Mouse (Mus musculus): Measurements from ENCODE around the gene Rbbp9. TPM values are rescaled to one million over a fixed set of nuclear protein-coding genes. Genes with fewer than 3 reads are reported as not detected.
A peak's percentile ranks its signal among the peaks of the same experiment; 100 is the strongest.

Gene Rbbp9
- polyA plus RNA-seq, 1 experiment from 2014 or later: 29.2 TPM

DNA sequence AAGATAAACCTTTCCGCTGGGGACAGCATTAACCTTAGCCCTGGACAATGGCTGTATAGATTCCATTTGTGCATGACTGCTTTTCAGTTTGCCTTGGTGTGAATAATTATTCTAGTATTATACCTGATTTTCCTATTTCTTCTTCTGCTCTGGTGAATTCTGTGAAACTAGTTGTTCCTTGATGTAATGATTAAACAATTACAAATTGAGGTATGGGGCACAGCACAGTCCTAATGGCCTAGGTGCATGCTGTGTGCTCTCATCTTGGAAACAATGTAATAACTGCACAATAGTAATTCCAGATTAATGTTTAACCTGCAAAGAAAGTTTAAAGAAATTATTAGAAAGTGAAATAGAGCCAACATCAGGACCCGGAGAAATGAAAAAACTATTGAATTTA is 5.6 kb downstream of the Rbbp9 start:
- no peak overlapping the region for H3K9ac ChIP-seq (ENCODE audit: low read length)
- no peaks in the 10 kb centered on the region for H3K36me3 ChIP-seq (ENCODE audit: control insufficient read depth, insufficient read depth, low read length)
- 69% methylated on average over 2 of the region's 2 CpGs for WGBS
- H3K9me3 ChIP-seq (ENCODE audit: control insufficient read depth, low read length): no peaks in the 10 kb centered on the region
- H3K4me3 ChIP-seq (ENCODE audit: low read depth, low read length): no peak overlapping the region
- TF ChIP-seq CTCF (IDR thresholded peaks at IDR 0.05; ENCODE audit: low read depth): no peak
- TF ChIP-seq EP300 (optimal IDR thresholded peaks at IDR 0.05): no peak
- H3K27me3 ChIP-seq (ENCODE audit: control insufficient read depth, insufficient read depth, low read length): no peaks in the 10 kb centered on the region
- no peak for ATAC-seq (ENCODE audit: low FRiP score, low TSS enrichment)
- no peaks in the 10 kb centered on the region for H3K4me1 ChIP-seq (replicated peaks; ENCODE audit: control insufficient read depth, insufficient read depth)
- H3K27ac ChIP-seq (replicated peaks): no peak overlapping the region
- no peak for DNase-seq (ENCODE audit: low spot score)
- no peak overlapping the region for H3K4me2 ChIP-seq (replicated peaks; ENCODE audit: low read depth)

DNA sequence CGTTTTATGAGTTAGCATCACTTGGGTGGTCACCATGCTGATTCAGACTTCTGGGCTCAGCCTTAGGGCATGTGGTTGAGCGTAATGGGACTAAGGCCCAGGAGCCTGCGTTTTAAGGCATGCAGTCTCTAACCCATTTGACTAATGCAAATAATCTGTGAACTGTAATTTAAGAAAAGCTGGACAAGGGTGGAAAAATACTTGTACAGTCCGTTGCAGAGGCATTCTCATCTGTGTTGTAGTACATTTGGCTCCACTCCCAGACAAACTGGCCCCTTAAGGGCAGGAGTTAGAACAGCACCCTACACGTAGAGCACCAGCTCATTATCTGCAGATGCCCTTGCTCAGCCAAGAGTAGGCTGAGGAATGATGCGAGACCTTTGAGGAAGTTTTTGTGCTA is 6.0 kb downstream of the Rbbp9 start:
- Histone ChIP-seq H3K9ac (ENCODE audit: low read length) (no peak overlapping the region), H3K27ac (replicated peaks) (no peak overlapping the region), H3K36me3 (ENCODE audit: control insufficient read depth, insufficient read depth, low read length) (no peaks in the 10 kb centered on the region), H3K27me3 (ENCODE audit: control insufficient read depth, insufficient read depth, low read length) (no peaks in the 10 kb centered on the region), H3K4me2 (replicated peaks; ENCODE audit: low read depth) (no peak overlapping the region), H3K4me3 (ENCODE audit: low read depth, low read length) (no peak overlapping the region), H3K9me3 (ENCODE audit: control insufficient read depth, low read length) (no peaks in the 10 kb centered on the region), H3K4me1 (replicated peaks; ENCODE audit: control insufficient read depth, insufficient read depth) (no peaks in the 10 kb centered on the region)
- WGBS: 54% methylated on average over 6 of the region's 6 CpGs
- ATAC-seq (ENCODE audit: low FRiP score, low TSS enrichment) (peak; percentile 56; the same call in 1 of the 2 replicates), DNase-seq (ENCODE audit: low spot score) (no peak)
- TF ChIP-seq CTCF (IDR thresholded peaks at IDR 0.05; ENCODE audit: low read depth) (no peak), EP300 (optimal IDR thresholded peaks at IDR 0.05) (no peak)

GRCm38 (mm10) chr2:144543670-144544069 is 7.0 kb downstream of the Rbbp9 start:
- H3K4me2 ChIP-seq (replicated peaks; ENCODE audit: low read depth): no peak overlapping the region
- H3K27ac ChIP-seq (replicated peaks): no peak overlapping the region
- H3K9ac ChIP-seq (ENCODE audit: low read length): no peak overlapping the region
- H3K9me3 ChIP-seq (ENCODE audit: control insufficient read depth, low read length): no peaks in the 10 kb centered on the region
- WGBS: 92% methylated on average over 6 of the region's 6 CpGs
- H3K36me3 ChIP-seq (ENCODE audit: control insufficient read depth, insufficient read depth, low read length): no peaks in the 10 kb centered on the region; the same call in 1 of the 2 replicates
- no peak for TF ChIP-seq CTCF (IDR thresholded peaks at IDR 0.05; ENCODE audit: low read depth)
- TF ChIP-seq EP300 (optimal IDR thresholded peaks at IDR 0.05): no peak
- no peaks in the 10 kb centered on the region for H3K27me3 ChIP-seq (ENCODE audit: control insufficient read depth, insufficient read depth, low read length)
- H3K4me1 ChIP-seq (replicated peaks; ENCODE audit: control insufficient read depth, insufficient read depth): no peaks in the 10 kb centered on the region
- H3K4me3 ChIP-seq (ENCODE audit: low read depth, low read length): no peak overlapping the region
- DNase-seq (ENCODE audit: low spot score): no peak
- ATAC-seq (ENCODE audit: low FRiP score, low TSS enrichment): no peak

- no peak for TF ChIP-seq EP300 (optimal IDR thresholded peaks at IDR 0.05)
- peak; percentile 46 for TF ChIP-seq CTCF (IDR thresholded peaks at IDR 0.05; ENCODE audit: low read depth)
- Histone ChIP-seq H3K4me3 (ENCODE audit: low read depth, low read length) (no peak overlapping the region), H3K9ac (ENCODE audit: low read length) (no peak overlapping the region), H3K27ac (replicated peaks) (no peak overlapping the region), H3K27me3 (ENCODE audit: control insufficient read depth, insufficient read depth, low read length) (no peaks in the 10 kb centered on the region), H3K4me1 (replicated peaks; ENCODE audit: control insufficient read depth, insufficient read depth) (no peaks in the 10 kb centered on the region), H3K9me3 (ENCODE audit: control insufficient read depth, low read length) (no peaks in the 10 kb centered on the region), H3K4me2 (replicated peaks; ENCODE audit: low read depth) (no peak overlapping the region), H3K36me3 (ENCODE audit: control insufficient read depth, insufficient read depth, low read length) (peaks cover 14% of the 10 kb centered on the region)
- ATAC-seq (ENCODE audit: low FRiP score, low TSS enrichment) (no peak), DNase-seq (ENCODE audit: low spot score) (no peak)
- 83% methylated on average over 4 of the region's 4 CpGs for WGBS
Measured at GRCm38 (mm10) chr2:144541246-144541645, 9.4 kb downstream of the Rbbp9 start.

DNA sequence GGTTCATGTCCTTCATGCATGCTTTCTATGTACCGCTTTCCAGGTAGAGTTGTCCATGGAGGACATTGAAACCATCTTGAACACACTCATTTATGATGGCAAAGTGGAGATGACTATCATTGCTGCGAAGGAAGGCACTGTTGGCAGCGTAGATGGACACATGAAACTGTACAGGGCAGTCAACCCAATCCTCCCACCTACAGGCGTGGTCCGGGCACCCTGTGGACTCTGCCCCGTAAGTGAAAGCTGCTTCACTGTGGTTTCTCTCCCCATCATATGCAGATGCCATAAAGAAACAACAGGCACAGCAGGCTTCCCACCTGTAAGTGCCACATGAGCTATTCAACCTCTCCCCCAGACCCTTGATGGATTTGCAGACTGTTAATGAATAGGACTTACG is 13.5 kb downstream of the Rbbp9 start:
- H3K4me1 ChIP-seq (replicated peaks; ENCODE audit: control insufficient read depth, insufficient read depth): no peaks in the 10 kb centered on the region
- TF ChIP-seq CTCF (IDR thresholded peaks at IDR 0.05; ENCODE audit: low read depth): no peak
- TF ChIP-seq EP300 (optimal IDR thresholded peaks at IDR 0.05): no peak
- no peak for ATAC-seq (ENCODE audit: low FRiP score, low TSS enrichment)
- no peak overlapping the region for H3K9ac ChIP-seq (ENCODE audit: low read length)
- no peak overlapping the region for H3K4me3 ChIP-seq (ENCODE audit: low read depth, low read length)
- no peak overlapping the region for H3K4me2 ChIP-seq (replicated peaks; ENCODE audit: low read depth)
- no peaks in the 10 kb centered on the region for H3K27me3 ChIP-seq (ENCODE audit: control insufficient read depth, insufficient read depth, low read length)
- no peak overlapping the region for H3K27ac ChIP-seq (replicated peaks)
- H3K36me3 ChIP-seq (ENCODE audit: control insufficient read depth, insufficient read depth, low read length): peaks cover 34% of the 10 kb centered on the region
- no peak for DNase-seq (ENCODE audit: low spot score)
- 95% methylated on average over 7 of the region's 7 CpGs for WGBS
- H3K9me3 ChIP-seq (ENCODE audit: control insufficient read depth, low read length): no peaks in the 10 kb centered on the region

DNA sequence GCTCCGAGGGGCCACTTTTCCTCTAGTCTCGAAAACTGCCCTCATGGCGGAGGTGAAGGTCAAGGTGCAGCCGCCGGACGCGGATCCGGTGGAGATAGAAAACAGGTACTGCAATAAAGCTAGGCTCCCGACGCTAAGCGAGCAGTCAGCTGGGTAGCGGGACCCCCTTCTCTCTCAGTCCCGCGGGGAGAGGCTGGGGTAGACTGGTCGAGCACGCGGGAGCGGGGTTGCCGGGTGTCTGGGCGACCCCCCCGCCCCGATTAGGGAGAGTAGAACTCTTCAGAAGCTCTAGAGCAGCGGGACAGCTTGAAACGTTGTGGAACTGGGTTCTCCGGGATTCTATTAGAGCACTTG is 22.9 kb downstream of the Rbbp9 start:
- Histone ChIP-seq H3K4me3 (ENCODE audit: low read depth, low read length) (peak overlapping the region; percentile 96), H3K36me3 (ENCODE audit: control insufficient read depth, insufficient read depth, low read length) (0 out of 2 replicates have a peak, but pooled peaks cover 2% of the 10 kb centered on the region), H3K4me2 (replicated peaks; ENCODE audit: low read depth) (peak overlapping the region; percentile 83), H3K27me3 (ENCODE audit: control insufficient read depth, insufficient read depth, low read length) (no peaks in the 10 kb centered on the region), H3K9me3 (ENCODE audit: control insufficient read depth, low read length) (no peaks in the 10 kb centered on the region), H3K9ac (ENCODE audit: low read length) (peak overlapping the region; percentile 96), H3K4me1 (replicated peaks; ENCODE audit: control insufficient read depth, insufficient read depth) (peaks cover 3% of the 10 kb centered on the region; the same call in 1 of the 2 replicates), H3K27ac (replicated peaks) (peak overlapping the region; percentile 92)
- TF ChIP-seq EP300 (optimal IDR thresholded peaks at IDR 0.05) (no peak), CTCF (IDR thresholded peaks at IDR 0.05; ENCODE audit: low read depth) (no peak)
- no peak for DNase-seq (ENCODE audit: low spot score)
- WGBS: under 1% methylated on average over 25 of the region's 25 CpGs
- peak; percentile 55 for ATAC-seq (ENCODE audit: low FRiP score, low TSS enrichment)

Data from stomach, postnatal 0 days (tissue).